Comparison of ENCODE assay signal across 7 mouse cellular contexts in the genomic region with DNA sequence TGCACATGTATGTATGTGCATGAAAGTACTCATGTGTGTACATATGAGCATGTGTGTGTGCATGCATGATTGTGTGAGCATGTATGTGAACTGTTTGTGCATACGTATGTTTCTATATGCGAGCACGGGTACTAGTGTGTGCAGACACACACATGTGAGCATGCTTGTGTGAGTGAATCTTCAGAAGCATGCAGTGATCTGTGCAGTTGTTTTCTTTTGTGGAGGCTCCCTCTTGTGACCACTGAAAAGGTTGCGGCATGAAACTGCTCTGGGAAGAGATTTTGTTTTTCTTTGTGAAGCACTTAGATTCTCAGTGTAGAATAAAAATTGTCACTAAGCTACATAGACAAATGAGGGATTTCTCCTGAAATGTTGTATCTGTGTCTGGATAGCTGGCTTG.
DNase-seq lines count a peak whose midpoint lies in the region; ATAC-seq and TF ChIP-seq lines count a peak whose summit lies in the region.
"Not testable (repeated sequence)": the region's sequence is repeated elsewhere in the genome, so short reads cannot be mapped to it uniquely, and the experiment has no call there.

No protein-coding gene starts in this region.

- not testable (repeated sequence) for H3K9me3 ChIP-seq in CH12.LX (replicated peaks; ENCODE audit: low read length); forebrain, embryonic 14.5 days (replicated peaks; ENCODE audit: control insufficient read depth, low read length); hindbrain, embryonic 16.5 days (ENCODE audit: control insufficient read depth, low read length); lung, postnatal 0 days (ENCODE audit: low read length); midbrain, embryonic 12.5 days; neural tube, embryonic 11.5 days (ENCODE audit: control insufficient read depth, low read length)

- H3K9ac ChIP-seq in CH12.LX (ENCODE audit: insufficient read depth, low read depth); forebrain, embryonic 14.5 days (ENCODE audit: low read length); heart, adult 2 months (ENCODE audit: low read depth, low read length); hindbrain, embryonic 16.5 days (ENCODE audit: low read depth, low read length); lung, postnatal 0 days (replicated peaks; ENCODE audit: low read depth); midbrain, embryonic 12.5 days (replicated peaks); neural tube, embryonic 11.5 days (ENCODE audit: low read length): not testable (repeated sequence)

- dilution Hi-C loops in CH12.LX (cut with MboI; ENCODE audit: extremely low pct_ligation_motif_present, extremely low pct_unique_long_range_greater_than_20kb, low sequenced_read_pairs): not testable (repeated sequence)

- ATAC-seq in forebrain, embryonic 14.5 days: peak; percentile 62
- peak; percentile 83 for ATAC-seq in hindbrain, embryonic 16.5 days
- not testable (repeated sequence) for ATAC-seq in lung, postnatal 0 days
- ATAC-seq in midbrain, embryonic 12.5 days (ENCODE audit: low FRiP score, low read depth): peak; percentile 75
- ATAC-seq in neural tube, embryonic 11.5 days (ENCODE audit: insufficient read depth, low FRiP score, low TSS enrichment): peak; percentile 58; the same call in 1 of the 2 replicates

- intact Hi-C loops in heart, adult 2 months (cut with DNase I): not testable (repeated sequence)

- in situ Hi-C loops in CH12.LX (cut with MboI; ENCODE audit: low pct_ligation_motif_present, low pct_unique_long_range_greater_than_20kb, low sequenced_read_pairs): not testable (repeated sequence)

- not testable (repeated sequence) for H3K79me2 ChIP-seq in CH12.LX (replicated peaks; ENCODE audit: control insufficient read depth, extremely low read depth, insufficient read depth, poor library complexity, severe bottlenecking); heart, adult 2 months (replicated peaks; ENCODE audit: control insufficient read depth, insufficient read depth, low read length)

- TF ChIP-seq CTCF in CH12.LX (conservative IDR thresholded peaks at IDR 0.05 in 1 of 2, IDR thresholded peaks at IDR 0.05 in 1 of 2; ENCODE audit: low read depth in 2 of 2, low read length in 2 of 2): peak in 1 of 2 experiments; percentile 23; a peak in 2 of 4 replicates
- TF ChIP-seq CTCF in heart, adult 2 months (IDR thresholded peaks at IDR 0.05): peak; percentile 26
- peak; percentile 10; the same call in 1 of the 2 replicates for TF ChIP-seq CTCF in lung, postnatal 0 days (IDR thresholded peaks at IDR 0.05)

- H3K27me3 ChIP-seq in CH12.LX (replicated peaks); forebrain, embryonic 14.5 days (replicated peaks; ENCODE audit: control insufficient read depth, insufficient read depth, low read length); heart, adult 2 months (ENCODE audit: control insufficient read depth, insufficient read depth, low read length); hindbrain, embryonic 16.5 days (replicated peaks; ENCODE audit: control insufficient read depth, insufficient read depth, low read length); lung, postnatal 0 days (replicated peaks; ENCODE audit: insufficient read depth, low read length); midbrain, embryonic 12.5 days; neural tube, embryonic 11.5 days (ENCODE audit: control insufficient read depth, insufficient read depth, low read length): not testable (repeated sequence)

- not testable (repeated sequence) for H3K4me3 ChIP-seq in CH12.LX (replicated peaks in 1 of 3; ENCODE audit: low read depth in 2 of 3, low read length in 2 of 3, poor library complexity in 1 of 3); forebrain, embryonic 14.5 days (ENCODE audit: low read depth, low read length); heart, adult 2 months; hindbrain, embryonic 16.5 days (ENCODE audit: low read length); lung, postnatal 0 days (ENCODE audit: low read depth, low read length); midbrain, embryonic 12.5 days; neural tube, embryonic 11.5 days (ENCODE audit: low read depth, low read length)

- peak; percentile 3 for TF ChIP-seq RAD21 in CH12.LX (IDR thresholded peaks at IDR 0.05; ENCODE audit: low read depth, low read length)

- TF ChIP-seq POLR2A in CH12.LX (IDR thresholded peaks at IDR 0.05; ENCODE audit: low read depth, low read length); heart, adult 2 months (IDR thresholded peaks at IDR 0.05; ENCODE audit: insufficient read depth, low read depth, low read length): not testable (repeated sequence)

- H3K27ac ChIP-seq in CH12.LX (ENCODE audit: insufficient read depth, low read depth); forebrain, embryonic 14.5 days (ENCODE audit: low read depth, low read length); heart, adult 2 months; hindbrain, embryonic 16.5 days (ENCODE audit: low read depth, low read length); lung, postnatal 0 days (ENCODE audit: low read length); midbrain, embryonic 12.5 days (replicated peaks); neural tube, embryonic 11.5 days (ENCODE audit: low read depth, low read length): not testable (repeated sequence)

- TF ChIP-seq EP300 in CH12.LX (IDR thresholded peaks at IDR 0.05; ENCODE audit: low read length); heart, adult 2 months (IDR thresholded peaks at IDR 0.05; ENCODE audit: insufficient read depth, low read depth, low read length); lung, postnatal 0 days (IDR thresholded peaks at IDR 0.05): not testable (repeated sequence)

- WGBS in forebrain, embryonic 14.5 days: 68% methylated on average over 3 of the region's 4 CpGs
- WGBS in heart, adult 2 months: 57% methylated on average over 4 of the region's 4 CpGs
- 35% methylated on average over 4 of the region's 4 CpGs for WGBS in hindbrain, embryonic 16.5 days
- WGBS in lung, postnatal 0 days: 54% methylated on average over 3 of the region's 4 CpGs
- 49% methylated on average over 4 of the region's 4 CpGs for WGBS in midbrain, embryonic 12.5 days
- WGBS in neural tube, embryonic 11.5 days: 66% methylated on average over 3 of the region's 4 CpGs

- H3K4me1 ChIP-seq in CH12.LX (ENCODE audit: control insufficient read depth in 1 of 2, insufficient read depth in 2 of 2); forebrain, embryonic 14.5 days (ENCODE audit: control insufficient read depth, insufficient read depth, low read length); heart, adult 2 months (ENCODE audit: control insufficient read depth, insufficient read depth, low read length); hindbrain, embryonic 16.5 days (ENCODE audit: control insufficient read depth, insufficient read depth, low read depth, low read length); lung, postnatal 0 days (ENCODE audit: insufficient read depth, low read depth, low read length); midbrain, embryonic 12.5 days; neural tube, embryonic 11.5 days (ENCODE audit: control insufficient read depth, insufficient read depth, low read length): not testable (repeated sequence)

- not testable (repeated sequence) for DNase-seq in CH12.LX (ENCODE audit: extremely low read depth); forebrain, embryonic 14.5 days (ENCODE audit: low spot score); heart, adult 2 months; lung, postnatal 0 days (ENCODE audit: low spot score); neural tube, embryonic 11.5 days (ENCODE audit: low spot score)

- not testable (repeated sequence) for H3K4me2 ChIP-seq in CH12.LX (ENCODE audit: insufficient read depth, low read depth, poor library complexity, severe bottlenecking); forebrain, embryonic 14.5 days (ENCODE audit: low read length); hindbrain, embryonic 16.5 days (ENCODE audit: low read length); lung, postnatal 0 days (replicated peaks; ENCODE audit: low read depth, low read length); midbrain, embryonic 12.5 days (replicated peaks); neural tube, embryonic 11.5 days (ENCODE audit: low read depth)

- not testable (repeated sequence) for H3K36me3 ChIP-seq in CH12.LX (replicated peaks in 1 of 2; ENCODE audit: control insufficient read depth in 1 of 2, insufficient read depth in 1 of 2, low read length in 1 of 2); forebrain, embryonic 14.5 days (ENCODE audit: control insufficient read depth, insufficient read depth, low read length); heart, adult 2 months (ENCODE audit: control insufficient read depth, insufficient read depth, low read length); hindbrain, embryonic 16.5 days (ENCODE audit: control insufficient read depth, insufficient read depth, low read length); lung, postnatal 0 days (ENCODE audit: insufficient read depth, low read length); midbrain, embryonic 12.5 days; neural tube, embryonic 11.5 days (ENCODE audit: control insufficient read depth, insufficient read depth, low read length)
